Comparison of ENCODE assay signal across 19 mouse cellular contexts in genomic region chr5:131490811-131491210, GRCm38 (mm10).
"Had no signal": no experiment of that assay in that cellular context is flagged by ENCODE, and none has a peak within 500 bp of the region (broad histone marks: within the 10 kb centered on the region; RNA-seq: fewer than 3 reads in every experiment).

No protein-coding gene starts in this region.

- DNase-seq: lung, adult 18-20 months; lung, embryonic 14.5 days; lung, postnatal 10 days; lung, postnatal 4 days; midbrain, embryonic 14.5 days; retina, postnatal 1 day; right cerebral cortex, adult 18-20 months; right cerebral cortex, postnatal 25 days; right cerebral cortex, postnatal 4 days; spleen, adult 18-20 months; thymus, adult 2 months; thymus, postnatal 25 days; thymus, postnatal 4 days had no signal

- H3K4me3 ChIP-seq: megakaryocyte, embryonic 14.5 days; midbrain, embryonic 12.5 days; myocyte; neural tube, embryonic 13.5 days; neural tube, embryonic 15.5 days had no signal

- H3K27ac ChIP-seq: midbrain, embryonic 12.5 days; neural tube, embryonic 13.5 days; neural tube, embryonic 15.5 days had no signal

- H3K27me3 ChIP-seq: megakaryocyte, embryonic 14.5 days; midbrain, embryonic 12.5 days; neural tube, embryonic 13.5 days; neural tube, embryonic 15.5 days had no signal

- H3K36me3 ChIP-seq: neural tube, embryonic 13.5 days; neural tube, embryonic 15.5 days had no signal

- H3K9ac ChIP-seq: lung, embryonic 14.5 days; midbrain, embryonic 12.5 days; neural tube, embryonic 13.5 days; neural tube, embryonic 15.5 days had no signal

- H3K9me3 ChIP-seq: midbrain, embryonic 12.5 days; neural tube, embryonic 13.5 days; neural tube, embryonic 15.5 days had no signal

- ATAC-seq: midbrain, embryonic 16.5 days had no signal
